Mouse (Mus musculus) embryonic stem cell, embryonic (primary cell): ENCODE results near the gene Ugt1a10.

Source experiments
- CTCF ChIA-PET, 4 experiments: fragments of 300-600 bp in 2 of 4; fragments of 350-600 bp in 2 of 4; sonication (Branson Sonifier 250); formaldehyde crosslinking; loops; one replicate each; lab custom pipeline; 2022; ENCODE audit warnings: inconsistent platforms in 2 of 4; lab: Charles Lee
- POLR2A ChIA-PET, 4 experiments: fragments of 300-600 bp in 2 of 4; fragments of 350-600 bp in 2 of 4; sonication (Branson Sonifier 250); formaldehyde crosslinking; loops; one replicate each; lab custom pipeline; 2022; ENCODE audit warnings: antibody characterized with exemption in 4 of 4, inconsistent platforms in 1 of 4; lab: Charles Lee

The Ugt1a10 gene

DNA sequence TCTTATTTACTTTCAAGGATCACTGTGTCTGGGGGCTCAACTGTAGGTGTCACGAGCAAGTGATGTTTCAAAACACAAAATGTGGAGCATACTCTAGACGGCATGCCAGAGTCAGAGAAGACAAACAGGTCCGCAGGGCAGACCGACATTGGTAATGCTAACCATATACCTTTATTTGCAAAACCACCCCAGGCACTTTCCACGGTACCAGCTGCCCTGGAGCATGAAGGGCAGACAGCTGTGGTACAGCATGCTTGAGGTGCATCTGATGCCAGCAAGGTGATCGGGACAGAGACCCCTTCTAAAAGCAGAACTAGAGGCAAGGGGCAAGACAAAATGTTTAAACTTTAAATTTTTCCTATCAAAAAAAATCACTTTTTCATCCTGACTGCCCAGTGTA lies 207.8 kb downstream of the Ugt1a10 start:
- ChIA-PET CTCF (interaction anchor here in 2 of 4 experiments (0.5 to 5.4 kb wide), 3 partner anchors 22 to 27 kb away, joined by 5 to 29 read pairs (median 6); no protein-coding TSS in a partner anchor), POLR2A (interaction anchor here in 3 of 4 experiments (1.1 to 15.1 kb wide), 8 partner anchors 9 to 39 kb away, joined by 3 to 203 read pairs (median 6); partner anchors contain the start of genes Hjurp (in 3 of the 3) and Trpm8 (in 3 of the 3))

DNA sequence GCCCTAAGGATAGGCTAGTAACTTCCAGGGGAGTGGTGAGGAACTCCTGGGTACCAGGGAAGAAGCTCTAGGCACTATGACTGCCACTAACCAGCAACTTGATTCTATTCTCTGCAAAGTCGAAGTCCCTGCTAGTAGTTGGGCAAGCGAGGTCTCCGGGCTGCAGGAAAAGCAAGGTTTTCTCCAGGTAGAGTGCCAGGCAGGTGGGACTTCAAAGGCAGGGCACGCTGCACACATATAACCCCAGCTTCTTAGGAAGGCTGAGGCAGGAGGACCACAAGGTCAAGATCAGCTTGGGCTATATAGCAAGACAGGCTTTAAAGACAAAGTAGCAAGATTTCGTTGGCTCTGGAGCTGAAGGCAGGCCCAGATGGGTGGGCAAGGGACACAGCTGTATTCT lies 208.6 kb downstream of the Ugt1a10 start:
- ChIA-PET CTCF (interaction anchor here in 2 of 4 experiments (1.4 to 5.4 kb wide), 2 partner anchors 21 kb away, joined by 4 to 29 read pairs; no protein-coding TSS in a partner anchor), POLR2A (interaction anchor here in 3 of 4 experiments (1.1 to 15.1 kb wide), 7 partner anchors 11 to 38 kb away, joined by 3 to 203 read pairs (median 8); partner anchors contain the start of genes Hjurp (in 3 of the 3) and Trpm8 (in 3 of the 3))

DNA sequence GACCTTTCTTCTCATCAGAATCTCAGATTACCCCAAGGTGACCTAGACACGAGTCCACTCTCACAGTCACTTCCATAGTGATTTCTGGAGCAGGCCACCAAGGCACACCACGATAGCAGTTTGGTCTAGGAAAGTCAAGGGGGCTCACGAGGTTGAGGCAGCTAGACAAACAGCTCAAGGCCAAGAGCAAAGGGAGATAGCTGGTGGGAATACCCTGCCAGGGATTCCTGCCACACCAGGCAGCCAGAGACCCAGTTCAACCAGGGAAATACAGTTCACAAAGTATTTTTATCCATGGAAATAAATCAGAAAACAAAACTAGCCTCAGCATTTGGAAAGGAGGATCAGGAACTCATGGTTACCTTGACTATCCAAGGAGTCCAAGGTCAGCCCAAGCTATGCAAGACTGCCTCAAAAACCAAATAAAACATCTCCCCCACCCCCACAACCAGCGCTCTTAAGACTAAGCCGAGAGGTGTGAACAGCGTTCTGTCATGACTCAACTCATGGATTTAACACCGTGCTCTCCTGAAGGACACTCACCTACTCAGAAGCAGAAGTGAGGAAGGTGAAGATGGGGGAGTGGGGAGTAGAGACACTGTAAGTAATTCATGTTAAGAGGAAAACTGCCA lies 209.2 kb downstream of the Ugt1a10 start:
- ChIA-PET CTCF (interaction anchor here in 2 of 4 experiments (1.4 to 5.4 kb wide), 2 partner anchors 21 kb away, joined by 4 to 29 read pairs; no protein-coding TSS in a partner anchor), POLR2A (interaction anchor here in 3 of 4 experiments (1.1 to 15.1 kb wide), 8 partner anchors 8 to 38 kb away, joined by 3 to 203 read pairs (median 6); partner anchors contain the start of genes Hjurp (in 3 of the 3) and Trpm8 (in 3 of the 3))

DNA sequence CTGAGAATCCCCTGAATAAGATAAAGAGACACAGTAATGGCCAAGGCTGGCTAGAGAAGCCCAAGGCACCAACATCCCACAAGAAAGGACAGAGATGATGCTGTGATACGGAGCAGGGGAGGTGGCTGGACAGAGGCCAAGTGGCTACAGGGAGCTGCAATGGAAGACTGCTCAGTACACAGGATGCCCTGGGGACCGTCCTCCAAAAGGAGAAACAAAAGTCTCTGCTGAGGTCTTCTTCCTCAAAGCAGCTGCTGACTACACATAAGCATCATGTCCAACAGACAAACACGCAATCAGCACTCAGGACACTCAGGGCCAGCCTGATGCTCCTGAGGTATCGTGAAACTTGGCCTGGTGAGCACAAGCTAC lies 209.7 kb downstream of the Ugt1a10 start:
- ChIA-PET POLR2A (interaction anchor here (0.7 to 15.1 kb wide), 13 partner anchors 8 to 45 kb away, joined by 3 to 203 read pairs (median 4); partner anchors contain the start of genes Hjurp (in 2 of the 4) and Trpm8 (in 2 of the 4)), CTCF (interaction anchor here in 3 of 4 experiments (0.8 to 5.4 kb wide), 8 partner anchors 8 to 25 kb away, joined by 3 to 29 read pairs (median 6); partner anchors contain the start of genes Hjurp (in 1 of the 3) and Trpm8 (in 1 of the 3))

DNA sequence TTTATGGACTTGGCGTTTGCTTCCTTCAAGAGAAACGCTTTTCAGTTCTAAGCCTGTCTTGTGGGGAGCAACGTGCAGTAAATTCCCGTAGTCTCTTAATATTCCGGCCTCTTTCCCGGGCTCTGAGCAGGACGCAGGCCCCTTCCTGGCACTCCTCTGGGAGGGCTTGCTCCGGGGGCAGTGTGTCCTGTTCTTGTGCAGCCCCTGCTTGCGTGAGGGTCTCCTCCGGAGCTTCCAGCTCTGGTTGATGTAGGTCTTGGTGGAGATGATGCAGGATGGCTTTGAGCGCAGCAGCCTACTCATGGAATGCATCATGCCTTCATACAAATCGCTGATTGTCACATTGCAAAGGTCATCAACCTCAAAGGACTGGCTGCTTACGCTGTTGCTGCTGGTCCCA lies 210.9 kb downstream of the Ugt1a10 start:
- CTCF ChIA-PET, result interaction anchor here in 3 of 4 experiments (1.0 to 5.4 kb wide), 11 partner anchors 10 to 36 kb away, joined by 3 to 29 read pairs (median 5); partner anchors contain the start of genes Trpm8 (in 2 of the 3) and Hjurp (in 1 of the 3)
- POLR2A ChIA-PET, result interaction anchor here (0.6 to 15.1 kb wide), 14 partner anchors 8 to 342 kb away, joined by 3 to 203 read pairs (median 4); partner anchors contain the start of genes Hjurp (in 3 of the 4) and Trpm8 (in 3 of the 4)

DNA sequence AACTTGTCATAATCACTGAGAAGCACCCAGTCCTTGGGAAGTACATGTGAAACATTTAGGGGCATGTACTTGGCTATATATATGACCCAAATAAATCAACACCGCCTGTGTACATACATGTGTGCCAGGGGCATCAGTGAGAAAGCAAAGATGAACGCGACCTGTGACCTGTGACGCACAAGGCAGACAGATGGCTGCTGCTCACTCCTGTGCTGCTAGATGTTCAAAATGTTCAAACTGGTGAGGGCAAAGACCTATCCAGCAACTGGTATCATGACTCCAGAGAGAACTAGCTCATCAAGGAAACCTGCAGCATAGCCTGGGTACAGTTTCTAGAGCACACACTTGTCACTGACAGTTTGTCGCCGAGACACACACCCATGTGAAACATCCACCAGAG lies 212.3 kb downstream of the Ugt1a10 start:
- POLR2A ChIA-PET, result interaction anchor here in 2 of 4 experiments (0.6 to 15.1 kb wide), 6 partner anchors 7 to 98 kb away, joined by 3 to 203 read pairs (median 62); partner anchors contain the start of genes Hjurp (in 2 of the 2) and Trpm8 (in 2 of the 2)
- CTCF ChIA-PET, result interaction anchor here in 1 of 4 experiments (1.8 kb wide), 1 partner anchor 10 kb away, joined by 5 read pairs; the partner anchor contains the start of gene Trpm8

DNA sequence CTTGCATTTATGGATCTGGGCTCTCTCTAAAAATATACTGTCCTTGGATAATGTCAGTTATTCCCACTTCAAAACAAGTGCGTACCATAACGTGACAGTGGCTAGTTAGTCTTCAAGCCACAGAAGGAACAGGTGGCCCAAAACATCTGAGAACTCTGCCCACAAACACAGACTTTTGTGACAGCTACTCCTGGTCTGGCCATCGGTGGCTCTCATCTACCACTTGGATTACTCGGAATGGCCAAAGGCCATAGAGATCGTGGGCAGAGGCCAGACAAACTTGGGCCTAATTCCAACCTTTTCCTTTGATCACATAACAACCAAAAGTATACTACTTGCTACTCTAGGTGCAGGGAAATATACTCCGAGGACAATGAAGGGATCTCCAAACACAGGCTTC lies 212.9 kb downstream of the Ugt1a10 start:
- ChIA-PET CTCF (interaction anchor here in 3 of 4 experiments (0.7 to 1.2 kb wide), 4 partner anchors 9 to 20 kb away, joined by 3 to 5 read pairs (median 3); partner anchors contain the start of genes Hjurp (in 2 of the 3) and Trpm8 (in 2 of the 3)), POLR2A (interaction anchor here in 2 of 4 experiments (1.1 to 10.1 kb wide), 4 partner anchors 9 to 16 kb away, joined by 4 to 143 read pairs (median 5); partner anchors contain the start of genes Hjurp (in 2 of the 2) and Trpm8 (in 2 of the 2))
